Mouse (Mus musculus) ES-E14 (cell line): ENCODE data around the gene Fbxl17.

Experiments used
- CHD2 ChIP-seq: IDR thresholded peaks from 2 replicates; pipeline ENCODE4 v1.6.1; 2014; ENCODE audit warnings: mild to moderate bottlenecking, low read depth, low read length, inconsistent platforms
- MAFK ChIP-seq: IDR thresholded peaks from 2 replicates; pipeline ENCODE4 v1.6.1; 2014; ENCODE audit warnings: mild to moderate bottlenecking, low read depth, low read length, inconsistent platforms; ENCODE audit not compliant: insufficient read depth
- ZC3H11A ChIP-seq: IDR thresholded peaks from 2 replicates; pipeline ENCODE4 v1.6.1; 2012; ENCODE audit warnings: low read depth, mild to moderate bottlenecking, inconsistent platforms, low read length, borderline replicate concordance
- ZNF384 ChIP-seq: IDR thresholded peaks from 2 replicates; pipeline ENCODE4 v1.6.1; 2012; ENCODE audit warnings: low read depth, low read length, inconsistent platforms

GRCm38 (mm10) chr17:63171890-63172491 lies 327.8 kb downstream of the Fbxl17 start:
- no peak for TF ChIP-seq MAFK
- no peak for TF ChIP-seq ZC3H11A
- TF ChIP-seq CHD2, result no peak
- no peak for TF ChIP-seq ZNF384
